Mouse (Mus musculus) limb, embryonic 12.5 days (tissue): ENCODE results near the gene Chaf1b. TPM values are rescaled to one million over a fixed set of nuclear protein-coding genes. Genes with fewer than 3 reads are reported as not detected.

Experiments used
- ATAC-seq: fragments of 200-750 bp; cut with Nextera tagmentation; 2 replicates; pipeline ENCODE4 v1.8.0; 2017; ENCODE audit warnings: low read depth, moderate TSS enrichment; ENCODE audit not compliant: insufficient number of reproducible peaks, insufficient read depth, low FRiP score, low TSS enrichment
- H3K27ac ChIP-seq: fragments of 300-500 bp; sonication (generic); 2 replicates; pipeline ENCODE4 v1.5.1; 2016; ENCODE audit warnings: mild to moderate bottlenecking, moderate library complexity
- H3K27me3 ChIP-seq: fragments of 300-500 bp; sonication (generic); 2 replicates; pipeline ENCODE4 v1.6.1; 2016; ENCODE audit warnings: mild to moderate bottlenecking, moderate library complexity
- H3K36me3 ChIP-seq: fragments of 300-500 bp; sonication (generic); 2 replicates; pipeline ENCODE4 v1.6.1; 2016; ENCODE audit warnings: mild to moderate bottlenecking, moderate library complexity
- H3K4me1 ChIP-seq: fragments of 300-500 bp; sonication (generic); replicated peaks from 2 replicates; pipeline ENCODE4 v1.6.1; 2016
- H3K4me2 ChIP-seq: fragments of 300-500 bp; sonication (generic); 2 replicates; pipeline ENCODE4 v1.6.1; 2016; ENCODE audit warnings: mild to moderate bottlenecking, moderate library complexity
- H3K4me3 ChIP-seq: fragments of 300-500 bp; sonication (generic); replicated peaks from 2 replicates; pipeline ENCODE4 v1.5.1; 2016; ENCODE audit warnings: mild to moderate bottlenecking
- H3K9ac ChIP-seq: fragments of 300-500 bp; sonication (generic); replicated peaks from 2 replicates; pipeline ENCODE4 v1.6.1; 2016; ENCODE audit warnings: mild to moderate bottlenecking, moderate library complexity
- H3K9me3 ChIP-seq: fragments of 300-500 bp; sonication (generic); 2 replicates; pipeline ENCODE4 v1.6.1; 2016; ENCODE audit warnings: mild to moderate bottlenecking, moderate library complexity
- WGBS: fragments of 180-500 bp; shearing (Covaris S2); methylation state at CpG from one replicate; pipeline ENCODE4 v1.1.7; 2016; 5-methylcytosine and 5-hydroxymethylcytosine counted together
- polyA plus RNA-seq: library from polyadenylated mRNA; unstranded; fragments of >200 nt; fragmentation: Nextera tagmentation; extraction: Ambion mirVana; gene quantifications from 2 replicates; pipeline ENCODE4 v1.2.1, GENCODE M21; 2016

Gene Chaf1b
- polyA plus RNA-seq, 1 experiment from 2014 or later, result 110 TPM

DNA sequence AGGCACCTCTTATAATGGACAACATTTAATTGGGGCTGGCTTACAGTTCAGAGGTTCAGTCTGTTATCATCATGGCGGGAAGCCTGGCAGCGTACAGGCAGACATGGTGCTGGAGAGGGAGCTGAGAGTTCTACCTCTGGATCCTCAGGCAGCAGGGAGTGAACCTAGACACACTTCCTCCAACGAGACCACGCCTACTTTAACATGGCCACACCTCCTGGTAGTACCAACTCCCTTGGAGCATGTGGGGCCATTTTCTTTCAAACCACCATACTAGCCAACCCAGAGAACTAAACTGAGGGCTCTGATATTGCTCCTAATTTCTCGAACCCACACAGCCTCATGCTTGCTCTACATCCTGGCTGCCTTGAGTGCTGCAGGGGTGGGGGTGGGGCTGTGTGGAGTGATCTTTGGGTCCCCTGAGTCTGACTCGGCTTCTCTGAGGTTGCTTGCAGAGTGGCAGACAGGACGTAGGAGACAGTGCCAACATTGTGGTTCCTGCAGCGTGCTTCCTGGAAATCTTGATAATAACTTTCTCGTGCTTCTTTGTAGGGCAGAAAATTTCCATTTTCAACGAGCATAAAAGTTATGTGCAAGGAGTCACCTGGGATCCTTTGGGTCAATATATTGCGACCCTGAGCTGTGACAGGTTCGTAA lies 7.4 kb downstream of the Chaf1b start:
- no peak for ATAC-seq
- Histone ChIP-seq H3K4me2 (no peak overlapping the region), H3K4me1 (peaks cover 4% of the 10 kb centered on the region), H3K27me3 (no peaks in the 10 kb centered on the region), H3K4me3 (no peak overlapping the region), H3K9ac (no peak overlapping the region), H3K36me3 (peaks cover 100% of the 10 kb centered on the region), H3K27ac (no peak overlapping the region), H3K9me3 (no peaks in the 10 kb centered on the region)
- 89% methylated on average over 12 of the region's 12 CpGs for WGBS

DNA sequence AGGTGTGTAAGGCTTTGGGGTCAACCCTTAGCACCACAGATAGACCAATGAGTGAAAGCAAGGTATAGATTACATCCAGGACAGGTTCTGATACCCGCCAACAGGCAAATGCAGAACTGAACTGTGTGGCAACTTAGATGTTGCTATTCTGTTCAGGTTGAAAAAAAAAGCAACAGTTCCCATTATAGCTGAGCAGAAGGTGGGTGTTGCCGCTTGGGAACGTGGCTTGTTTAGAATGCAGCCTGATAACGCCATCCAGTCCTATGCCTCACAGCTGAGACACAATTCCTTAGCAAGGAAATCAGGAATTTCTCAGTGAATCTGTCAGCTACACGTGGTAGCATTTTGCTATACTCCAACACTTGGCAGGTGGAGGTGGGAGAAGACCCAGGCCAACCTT lies 9.6 kb downstream of the Chaf1b start:
- no peak for ATAC-seq
- H3K9ac ChIP-seq, result no peak overlapping the region

GRCm38 (mm10) chr16:93903027-93903426 lies 19.3 kb downstream of the Chaf1b start:
- H3K27me3 ChIP-seq, result no peaks in the 10 kb centered on the region
- no peak overlapping the region for H3K27ac ChIP-seq
- H3K9me3 ChIP-seq, result no peaks in the 10 kb centered on the region
- H3K4me3 ChIP-seq, result no peak overlapping the region
- 86% methylated on average over 6 of the region's 6 CpGs for WGBS
- no peak overlapping the region for H3K9ac ChIP-seq
- no peak for ATAC-seq
- no peak overlapping the region for H3K4me2 ChIP-seq
- H3K36me3 ChIP-seq, result peaks cover 83% of the 10 kb centered on the region
- no peaks in the 10 kb centered on the region for H3K4me1 ChIP-seq

More for the DNA sequence above, 9.6 kb downstream of the Chaf1b start:
- H3K4me2 ChIP-seq, result no peak overlapping the region
- H3K4me1 ChIP-seq, result no peaks in the 10 kb centered on the region
- H3K9me3 ChIP-seq, result no peaks in the 10 kb centered on the region
- H3K4me3 ChIP-seq, result no peak overlapping the region
- 89% methylated on average over 5 of the region's 5 CpGs for WGBS
- H3K27ac ChIP-seq, result no peak overlapping the region
- H3K36me3 ChIP-seq, result peaks cover 81% of the 10 kb centered on the region
- no peaks in the 10 kb centered on the region for H3K27me3 ChIP-seq

GRCm38 (mm10) chr16:93906156-93907014 lies 22.7 kb downstream of the Chaf1b start:
- H3K4me3 ChIP-seq, result no peak overlapping the region
- no peaks in the 10 kb centered on the region for H3K27me3 ChIP-seq
- H3K4me2 ChIP-seq, result no peak overlapping the region
- ATAC-seq, result no peak
- peaks cover 56% of the 10 kb centered on the region for H3K36me3 ChIP-seq
- WGBS, result 68% methylated on average over 11 of the region's 11 CpGs
- no peak overlapping the region for H3K9ac ChIP-seq
- H3K9me3 ChIP-seq, result no peaks in the 10 kb centered on the region
- 0 out of 2 replicates have a peak, but pooled peaks cover 2% of the 10 kb centered on the region for H3K4me1 ChIP-seq
- no peak overlapping the region for H3K27ac ChIP-seq

GRCm38 (mm10) chr16:93907761-93908160 lies 24.1 kb downstream of the Chaf1b start:
- WGBS, result 73% methylated on average over 5 of the region's 5 CpGs

DNA sequence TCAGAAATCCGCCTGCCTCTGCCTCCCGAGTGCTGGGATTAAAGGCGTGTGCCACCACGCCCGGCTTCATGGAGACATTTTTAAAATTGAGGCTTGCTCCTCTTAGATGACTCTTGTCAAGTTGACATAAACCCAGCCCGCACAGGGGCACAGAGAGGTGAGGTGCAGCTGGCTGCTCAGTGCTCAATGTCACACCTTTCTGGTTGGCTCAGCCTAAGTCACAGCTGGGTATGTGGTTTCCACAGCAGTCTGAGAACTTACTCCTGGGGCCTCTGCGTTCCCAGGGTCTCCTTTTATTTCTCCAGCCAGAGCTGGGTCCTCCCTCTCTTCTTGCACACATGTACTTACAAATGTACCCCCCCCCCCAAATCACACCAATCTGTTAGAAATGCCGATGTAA lies 24.5 kb downstream of the Chaf1b start:
- H3K27ac ChIP-seq, result no peak overlapping the region
- no peak overlapping the region for H3K4me3 ChIP-seq
- H3K36me3 ChIP-seq, result peaks cover 39% of the 10 kb centered on the region
- H3K9ac ChIP-seq, result no peak overlapping the region
- no peaks in the 10 kb centered on the region for H3K27me3 ChIP-seq
- WGBS, result 85% methylated on average over 8 of the region's 8 CpGs
- H3K4me1 ChIP-seq, result peaks cover 8% of the 10 kb centered on the region
- no peak overlapping the region for H3K4me2 ChIP-seq
- ATAC-seq, result no peak
- H3K9me3 ChIP-seq, result no peaks in the 10 kb centered on the region

More at GRCm38 (mm10) chr16:93907761-93908160, 24.1 kb downstream of the Chaf1b start:
- Histone ChIP-seq H3K9ac (no peak overlapping the region), H3K27me3 (no peaks in the 10 kb centered on the region), H3K4me2 (no peak overlapping the region), H3K36me3 (peaks cover 44% of the 10 kb centered on the region), H3K9me3 (no peaks in the 10 kb centered on the region), H3K4me3 (no peak overlapping the region), H3K4me1 (peaks cover 8% of the 10 kb centered on the region), H3K27ac (no peak overlapping the region)
- ATAC-seq, result no peak

DNA sequence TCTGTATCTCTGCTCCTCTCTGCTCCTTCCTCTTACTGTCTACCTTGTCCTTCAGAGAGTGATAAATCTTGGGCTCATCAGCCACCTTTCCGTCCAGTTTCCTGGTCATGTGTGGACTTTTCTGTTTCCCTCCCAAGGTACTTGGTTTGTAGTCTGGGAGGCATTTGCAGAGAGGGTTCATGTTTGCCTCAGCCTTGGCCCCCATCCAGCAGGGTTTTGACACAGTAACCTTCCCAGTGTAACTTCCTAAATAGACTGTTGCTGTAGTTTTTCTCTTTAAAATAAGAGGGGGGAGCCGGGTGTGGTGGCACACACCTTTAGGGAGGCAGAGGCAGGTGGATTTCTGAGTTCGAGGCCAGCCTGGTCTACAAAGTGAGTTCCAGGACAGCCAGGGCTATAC lies 26.2 kb downstream of the Chaf1b start:
- peaks cover 8% of the 10 kb centered on the region for H3K4me1 ChIP-seq
- peaks cover 22% of the 10 kb centered on the region for H3K36me3 ChIP-seq
- no peak overlapping the region for H3K4me2 ChIP-seq
- no peak overlapping the region for H3K27ac ChIP-seq
- no peaks in the 10 kb centered on the region for H3K9me3 ChIP-seq
- ATAC-seq, result no peak
- no peak overlapping the region for H3K9ac ChIP-seq
- no peak overlapping the region for H3K4me3 ChIP-seq
- H3K27me3 ChIP-seq, result no peaks in the 10 kb centered on the region
- 85% methylated on average over 3 of the region's 3 CpGs for WGBS

DNA sequence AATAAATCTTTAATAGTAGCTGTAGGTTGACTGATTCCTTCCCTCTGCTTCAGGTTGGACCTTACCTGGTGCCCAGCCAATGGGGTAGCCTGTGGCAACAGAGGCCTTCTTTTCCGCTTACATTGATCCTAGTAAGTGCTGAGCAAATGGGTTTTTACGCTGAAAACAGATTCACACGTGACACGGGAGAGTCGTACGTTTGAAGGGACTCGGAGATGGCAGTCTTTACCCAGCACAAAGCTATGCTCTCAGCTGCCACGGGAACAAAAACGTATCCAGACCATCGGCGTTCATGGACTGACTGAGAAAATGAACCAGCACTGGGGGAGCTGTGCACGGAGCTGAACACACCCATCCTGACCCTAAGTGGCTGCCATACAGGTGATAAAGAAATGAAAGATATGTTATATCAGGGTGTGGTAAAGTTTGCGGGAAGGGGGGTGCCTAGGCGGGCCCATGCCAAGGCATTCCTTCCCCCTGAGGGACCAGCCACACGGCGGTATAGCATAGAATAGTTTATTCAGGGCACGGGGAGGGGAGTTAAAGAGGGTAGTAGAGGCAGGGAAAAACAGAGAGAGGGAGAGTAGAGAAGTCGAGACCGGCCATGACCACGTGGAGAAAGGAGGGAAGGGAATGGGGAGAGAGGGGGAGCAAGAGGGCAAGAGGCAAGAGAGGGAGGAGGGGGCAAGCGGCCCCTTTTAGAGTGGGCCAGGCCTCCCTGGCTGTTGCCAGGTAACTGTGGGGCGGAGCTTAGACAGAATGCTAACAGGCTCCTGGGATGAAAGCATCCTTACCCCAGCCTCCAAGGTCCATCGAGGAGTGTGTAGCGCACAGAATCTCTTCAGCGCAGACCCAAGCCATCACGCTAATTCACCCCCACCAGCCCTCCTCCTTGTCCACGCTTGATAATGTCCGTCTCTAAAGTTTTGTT lies 27.3 kb downstream of the Chaf1b start:
- Histone ChIP-seq H3K4me2 (no peak overlapping the region), H3K4me3 (no peak overlapping the region), H3K4me1 (peaks cover 8% of the 10 kb centered on the region), H3K27ac (no peak overlapping the region), H3K27me3 (no peaks in the 10 kb centered on the region), H3K9ac (no peak overlapping the region), H3K36me3 (peaks cover 13% of the 10 kb centered on the region), H3K9me3 (no peaks in the 10 kb centered on the region)
- ATAC-seq, result no peak
- WGBS, result 68% methylated on average over 28 of the region's 28 CpGs

- 0 out of 2 replicates have a peak, but pooled peaks cover 4% of the 10 kb centered on the region for H3K36me3 ChIP-seq
- no peaks in the 10 kb centered on the region for H3K9me3 ChIP-seq
- H3K4me3 ChIP-seq, result no peak overlapping the region
- peaks cover 8% of the 10 kb centered on the region for H3K4me1 ChIP-seq
- no peaks in the 10 kb centered on the region for H3K27me3 ChIP-seq
- no peak overlapping the region for H3K9ac ChIP-seq
- no peak overlapping the region for H3K4me2 ChIP-seq
- no peak for ATAC-seq
- H3K27ac ChIP-seq, result no peak overlapping the region
- 67% methylated on average over 5 of the region's 5 CpGs for WGBS
Observed at GRCm38 (mm10) chr16:93912158-93912557, 28.5 kb downstream of the Chaf1b start.

DNA sequence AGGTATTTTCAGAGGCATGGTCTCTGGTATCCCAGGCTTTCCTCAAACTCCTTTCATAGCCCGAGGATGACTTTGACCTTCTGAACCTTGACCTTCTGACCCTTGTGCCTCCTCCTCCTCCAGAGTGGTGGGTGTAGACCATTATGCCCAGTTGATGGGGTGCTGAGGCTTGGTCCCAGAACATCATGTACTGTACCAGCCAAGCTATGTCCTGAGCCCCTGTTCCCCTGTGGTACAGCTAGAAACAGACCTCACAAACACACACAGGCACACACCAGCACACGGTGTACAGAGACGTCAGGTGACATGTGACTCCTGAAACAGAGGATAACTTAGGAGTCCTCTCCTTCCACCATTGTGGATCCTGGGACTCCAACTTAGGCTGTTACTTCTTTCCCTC lies 29.1 kb downstream of the Chaf1b start:
- no peak overlapping the region for H3K4me2 ChIP-seq
- H3K9ac ChIP-seq, result no peak overlapping the region
- ATAC-seq, result no peak
- H3K9me3 ChIP-seq, result no peaks in the 10 kb centered on the region
- H3K4me3 ChIP-seq, result no peak overlapping the region
- no peak overlapping the region for H3K27ac ChIP-seq
- H3K4me1 ChIP-seq, result peaks cover 8% of the 10 kb centered on the region
- no peaks in the 10 kb centered on the region for H3K36me3 ChIP-seq
- 66% methylated on average over 3 of the region's 3 CpGs for WGBS
- H3K27me3 ChIP-seq, result no peaks in the 10 kb centered on the region
